Mouse (Mus musculus) myocyte (in vitro differentiated cells): ENCODE measurements around the gene Zfp697. TPM values are rescaled to one million over a fixed set of nuclear protein-coding genes. Genes with fewer than 3 reads are reported as not detected.
A peak's percentile ranks its signal among the peaks of the same experiment; 100 is the strongest.

ENCODE experiments used
- H3K27me3 ChIP-seq: one replicate; pipeline ENCODE4 v1.6.1; 2011; ENCODE audit not compliant: control insufficient read depth, insufficient read depth, insufficient read length
- H3K36me3 ChIP-seq: one replicate; pipeline ENCODE4 v1.6.1; 2011; ENCODE audit not compliant: control insufficient read depth, insufficient read depth
- H3K4me2 ChIP-seq: one replicate; pipeline ENCODE4 v1.6.1; 2011; ENCODE audit warnings: low read depth, control low read depth
- H3K4me3 ChIP-seq: one replicate; pipeline ENCODE4 v1.5.1; 2011; ENCODE audit warnings: mild to moderate bottlenecking, control low read depth, moderate library complexity
- H3K79me2 ChIP-seq: one replicate; pipeline ENCODE4 v1.6.1; 2011; ENCODE audit not compliant: control insufficient read depth, insufficient read depth
- H3ac ChIP-seq: one replicate; pipeline ENCODE4 v1.6.1; 2011; ENCODE audit not compliant: control insufficient read depth, insufficient read length
- CEBPB ChIP-seq: IDR thresholded peaks from 2 replicates; pipeline ENCODE4 v1.6.1; 2011; ENCODE audit warnings: mild to moderate bottlenecking, moderate library complexity; ENCODE audit not compliant: poor library complexity, insufficient read depth, severe bottlenecking
- E2F4 ChIP-seq: IDR thresholded peaks from one replicate; pipeline ENCODE4 v1.6.1; 2011; ENCODE audit warnings: mild to moderate bottlenecking, control low read depth, moderate library complexity; ENCODE audit not compliant: insufficient read depth
- MAX ChIP-seq: IDR thresholded peaks from one replicate; pipeline ENCODE4 v1.6.1; 2011; ENCODE audit warnings: low read depth, mild to moderate bottlenecking, control low read depth
- MYOD1 ChIP-seq, 3 experiments: IDR thresholded peaks; one replicate each; pipeline ENCODE4 v1.6.1; 2011; ENCODE audit warnings: control low read depth in 2 of 3, low read depth in 2 of 3, mild to moderate bottlenecking in 2 of 3, moderate library complexity in 1 of 3; ENCODE audit not compliant: insufficient read length in 2 of 3, control insufficient read depth in 1 of 3
- MYOG ChIP-seq, 3 experiments: IDR thresholded peaks; one replicate each; pipeline ENCODE4 v1.6.1; 2011; ENCODE audit warnings: control low read depth in 2 of 3, low read depth in 2 of 3, mild to moderate bottlenecking in 2 of 3; ENCODE audit not compliant: insufficient read length in 2 of 3, control insufficient read depth in 1 of 3, insufficient read depth in 1 of 3
- POLR2A ChIP-seq: IDR thresholded peaks from one replicate; pipeline ENCODE4 v1.6.1; 2011; ENCODE audit warnings: low read depth, mild to moderate bottlenecking, control low read depth, moderate library complexity; ENCODE audit not compliant: insufficient read length
- POLR2AphosphoS2 ChIP-seq: IDR thresholded peaks from one replicate; pipeline ENCODE4 v1.6.1; 2011; ENCODE audit warnings: low read depth, control low read depth; ENCODE audit not compliant: insufficient read length
- REST ChIP-seq: IDR thresholded peaks from one replicate; pipeline ENCODE4 v1.6.1; 2011; ENCODE audit warnings: mild to moderate bottlenecking, control low read depth, moderate library complexity; ENCODE audit not compliant: insufficient read depth, insufficient read length
- SRF ChIP-seq: IDR thresholded peaks from one replicate; pipeline ENCODE4 v1.6.1; 2011; ENCODE audit warnings: low read depth; ENCODE audit not compliant: control insufficient read depth, insufficient read length
- TCF12 ChIP-seq: IDR thresholded peaks from one replicate; pipeline ENCODE4 v1.6.1; 2011; ENCODE audit warnings: mild to moderate bottlenecking, control low read depth; ENCODE audit not compliant: poor library complexity, insufficient read depth, severe bottlenecking
- TCF3 ChIP-seq: IDR thresholded peaks from one replicate; pipeline ENCODE4 v1.6.1; 2011; ENCODE audit warnings: low read depth, control low read depth; ENCODE audit not compliant: insufficient read length
- USF1 ChIP-seq: IDR thresholded peaks from one replicate; pipeline ENCODE4 v1.6.1; 2011; ENCODE audit warnings: low read depth, mild to moderate bottlenecking, control low read depth, moderate library complexity
- polyA plus RNA-seq: library from polyadenylated mRNA; unstranded; fragments of >200 nt; fragmentation: generic; extraction: Trizol; gene quantifications from one replicate; pipeline ENCODE4 v1.2.1, GENCODE M21; 2012; ENCODE audit warnings: missing spikeins

The Zfp697 gene
- polyA plus RNA-seq, 1 experiment = 5.3 TPM

DNA sequence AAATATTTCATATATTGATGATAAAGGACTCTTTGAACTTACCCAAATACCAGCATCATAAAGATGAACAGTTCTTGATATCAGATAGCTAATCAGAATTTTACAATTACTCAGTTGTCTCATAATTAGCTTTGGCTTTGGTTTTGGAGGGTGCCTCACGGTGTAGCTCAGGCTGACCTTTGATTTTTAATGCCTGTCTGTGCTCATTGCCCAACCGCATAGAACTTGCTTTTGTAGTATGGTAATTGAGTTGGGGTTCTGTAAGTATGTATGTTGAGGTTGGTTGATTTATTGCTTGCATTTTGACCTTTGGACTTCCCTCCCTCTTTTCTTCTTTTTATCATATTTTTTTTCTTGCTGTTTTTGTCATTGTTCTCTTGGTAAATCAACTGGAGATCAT is 31.5 kb downstream of the Zfp697 start:
- Histone ChIP-seq H3K27me3 (no peaks in the 10 kb centered on the region), H3K79me2 (no peaks in the 10 kb centered on the region), H3K36me3 (no peaks in the 10 kb centered on the region), H3ac (no peak overlapping the region), H3K4me2 (no peak overlapping the region), H3K4me3 (no peak overlapping the region)
- no peak for TF ChIP-seq POLR2AphosphoS2
- TF ChIP-seq REST = no peak
- no peak for TF ChIP-seq TCF12
- TF ChIP-seq USF1 = no peak
- no peak for TF ChIP-seq MYOD1 (IDR thresholded peaks at IDR 0.05; ENCODE audit: control insufficient read depth in 1 of 3, insufficient read length in 2 of 3, low read depth in 2 of 3)
- TF ChIP-seq CEBPB = no peak
- TF ChIP-seq POLR2A = no peak
- TF ChIP-seq E2F4 = no peak
- TF ChIP-seq TCF3 = no peak

- Histone ChIP-seq H3K4me3 (no peak overlapping the region), H3ac (no peak overlapping the region), H3K79me2 (no peaks in the 10 kb centered on the region), H3K4me2 (no peak overlapping the region), H3K36me3 (peaks cover 2% of the 10 kb centered on the region), H3K27me3 (no peaks in the 10 kb centered on the region)
- no peak for TF ChIP-seq TCF3
- TF ChIP-seq SRF = no peak
- no peak for TF ChIP-seq MYOD1 (IDR thresholded peaks at IDR 0.05; ENCODE audit: control insufficient read depth in 1 of 3, insufficient read length in 2 of 3, low read depth in 2 of 3)
- no peak for TF ChIP-seq REST
- no peak for TF ChIP-seq MYOG (IDR thresholded peaks at IDR 0.05; ENCODE audit: control insufficient read depth in 1 of 3, insufficient read depth in 1 of 3, insufficient read length in 2 of 3, low read depth in 2 of 3)
- no peak for TF ChIP-seq E2F4
- TF ChIP-seq POLR2AphosphoS2 = no peak
- TF ChIP-seq CEBPB = no peak
- no peak for TF ChIP-seq TCF12
Observed at GRCm38 (mm10) chr3:98414296-98414695, 32.0 kb downstream of the Zfp697 start.

GRCm38 (mm10) chr3:98416426-98417250 is 34.4 kb downstream of the Zfp697 start:
- Histone ChIP-seq H3K79me2 (no peaks in the 10 kb centered on the region), H3K4me2 (no peak overlapping the region), H3ac (no peak overlapping the region), H3K27me3 (no peaks in the 10 kb centered on the region), H3K36me3 (peaks cover 4% of the 10 kb centered on the region), H3K4me3 (no peak overlapping the region)
- TF ChIP-seq TCF12 = no peak
- no peak for TF ChIP-seq TCF3
- TF ChIP-seq CEBPB = no peak
- TF ChIP-seq POLR2AphosphoS2 = no peak
- TF ChIP-seq POLR2A = no peak
- no peak for TF ChIP-seq USF1
- no peak for TF ChIP-seq E2F4
- no peak for TF ChIP-seq MYOG (IDR thresholded peaks at IDR 0.05; ENCODE audit: control insufficient read depth in 1 of 3, insufficient read depth in 1 of 3, insufficient read length in 2 of 3, low read depth in 2 of 3)
- TF ChIP-seq MAX = no peak
- TF ChIP-seq MYOD1 (IDR thresholded peaks at IDR 0.05; ENCODE audit: control insufficient read depth in 1 of 3, insufficient read length in 2 of 3, low read depth in 2 of 3) = no peak
- TF ChIP-seq REST = no peak
- no peak for TF ChIP-seq SRF

DNA sequence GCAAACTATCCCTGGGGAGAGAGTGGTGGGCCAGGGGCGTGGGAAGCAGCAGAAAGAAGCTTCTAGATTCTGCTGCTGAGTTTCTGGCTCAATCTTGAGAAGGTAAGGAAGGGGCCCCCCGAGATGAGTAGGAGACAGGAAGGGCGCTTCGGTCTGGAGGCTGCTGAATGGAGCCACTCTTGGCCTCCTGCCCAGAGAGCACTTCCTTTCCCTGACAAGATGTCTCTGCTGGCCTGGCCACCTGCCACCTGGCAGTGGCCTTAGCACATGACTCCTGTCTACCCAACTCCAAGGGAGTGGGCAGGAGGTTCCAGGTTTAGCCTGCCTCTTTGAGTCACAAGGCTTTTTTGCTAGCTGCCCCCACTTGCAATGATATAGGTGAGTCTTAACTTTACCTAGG is 35.1 kb downstream of the Zfp697 start:
- H3K4me2 ChIP-seq = peak overlapping the region; percentile 24
- H3K27me3 ChIP-seq = no peaks in the 10 kb centered on the region
- H3ac ChIP-seq = no peak overlapping the region
- H3K79me2 ChIP-seq = no peaks in the 10 kb centered on the region
- no peak overlapping the region for H3K4me3 ChIP-seq
- TF ChIP-seq POLR2A (no peak), CEBPB (no peak), MAX (no peak), POLR2AphosphoS2 (no peak), USF1 (no peak), MYOD1 (IDR thresholded peaks at IDR 0.05; ENCODE audit: control insufficient read depth in 1 of 3, insufficient read length in 2 of 3, low read depth in 2 of 3) (peak in 1 of 3 experiments; percentile 59), TCF12 (no peak), MYOG (IDR thresholded peaks at IDR 0.05; ENCODE audit: control insufficient read depth in 1 of 3, insufficient read depth in 1 of 3, insufficient read length in 2 of 3, low read depth in 2 of 3) (no peak)
- H3K36me3 ChIP-seq = peaks cover 4% of the 10 kb centered on the region

- Histone ChIP-seq H3K4me2 (no peak overlapping the region), H3K4me3 (no peak overlapping the region), H3K79me2 (no peaks in the 10 kb centered on the region), H3K27me3 (no peaks in the 10 kb centered on the region), H3ac (no peak overlapping the region), H3K36me3 (peaks cover 4% of the 10 kb centered on the region)
- no peak for TF ChIP-seq USF1
- TF ChIP-seq POLR2A = no peak
- no peak for TF ChIP-seq SRF
- no peak for TF ChIP-seq CEBPB
- TF ChIP-seq MYOG (IDR thresholded peaks at IDR 0.05; ENCODE audit: control insufficient read depth in 1 of 3, insufficient read depth in 1 of 3, insufficient read length in 2 of 3, low read depth in 2 of 3) = no peak
- TF ChIP-seq E2F4 = no peak
- no peak for TF ChIP-seq MYOD1 (IDR thresholded peaks at IDR 0.05; ENCODE audit: control insufficient read depth in 1 of 3, insufficient read length in 2 of 3, low read depth in 2 of 3)
- no peak for TF ChIP-seq TCF3
- TF ChIP-seq MAX = no peak
- TF ChIP-seq REST = no peak
Observed at GRCm38 (mm10) chr3:98418991-98419785, 36.9 kb downstream of the Zfp697 start.
